Mouse (Mus musculus) spleen, postnatal 36 days (tissue): ENCODE measurements at regions not wholly inside any gene's neighbourhood (a gene's known extent, or its start where the extent isn't known, plus 50 kb on each side); places are given as distances from the start of the nearest gene placed in this dataset.

Experiments used
- DNase-seq, 2 experiments: peaks; one replicate each; pipeline ENCODE4 v3.0.0; 2022; ENCODE audit warnings: low spot score in 2 of 2, mixed read lengths in 1 of 2

DNA sequence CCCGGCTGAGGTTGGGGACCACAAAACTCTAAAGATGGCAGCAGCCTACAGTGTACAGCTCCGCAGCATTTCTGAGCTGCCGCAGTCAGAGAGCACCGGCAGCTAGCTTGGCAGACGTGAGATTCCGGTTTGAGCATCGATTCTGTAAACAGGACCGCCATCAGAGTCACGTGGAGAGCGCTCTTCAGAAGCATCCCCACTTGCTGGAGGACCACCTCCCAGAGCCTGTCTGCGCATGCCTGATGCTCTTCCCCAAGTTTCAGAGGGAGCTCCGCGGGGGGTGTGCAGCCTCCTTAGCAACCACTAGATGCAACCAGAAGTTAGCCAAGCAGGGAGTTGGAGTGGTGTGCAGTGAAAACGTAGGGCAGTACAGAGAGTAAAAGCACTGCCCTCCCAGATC is 52.7 kb upstream of the Daam1 start:
- no peak for DNase-seq

DNA sequence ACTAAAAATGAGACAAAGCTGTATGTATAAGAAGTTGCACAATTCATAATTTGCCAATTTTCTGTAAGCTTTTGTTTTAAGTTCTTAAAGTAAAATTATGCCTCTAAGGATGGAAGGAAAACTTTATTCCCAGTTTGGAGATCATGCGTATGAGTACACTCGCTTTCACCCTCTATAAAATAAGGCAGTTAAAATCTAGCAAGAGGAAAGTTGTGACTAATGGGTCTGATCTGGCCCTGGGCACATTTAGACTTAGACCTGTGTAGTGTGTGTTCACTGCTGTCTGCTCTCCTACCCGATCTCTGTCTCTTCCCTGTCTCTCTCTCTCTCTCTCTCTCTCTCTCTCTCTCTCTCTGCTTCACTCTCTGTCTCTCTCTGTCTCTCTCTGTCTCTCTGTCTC is 51.9 kb upstream of the Daam1 start:
- no peak for DNase-seq

GRCm38 (mm10) chr12:71779418-71779817 is 51.5 kb upstream of the Daam1 start:
- DNase-seq, result no peak
